ENCODE assay signal across 11 mouse cellular contexts in genomic region chr13:43196000-43196399, GRCm38 (mm10). TPM values are rescaled to one million over a fixed set of nuclear protein-coding genes. Genes with fewer than 3 reads are reported as not detected.
DNase-seq lines count a peak whose midpoint lies in the region; ATAC-seq and TF ChIP-seq lines count a peak whose summit lies in the region.
"Had no signal": no experiment of that assay in that cellular context is flagged by ENCODE, and none has a peak within 500 bp of the region (broad histone marks: within the 10 kb centered on the region; RNA-seq: fewer than 3 reads in every experiment).

No protein-coding gene starts in this region.

- no peaks in the 10 kb centered on the region for H3K27me3 ChIP-seq in midbrain, postnatal 0 days (ENCODE audit: insufficient read depth, low read length)
- no peaks in the 10 kb centered on the region for H3K27me3 ChIP-seq in midbrain, embryonic 14.5 days (ENCODE audit: control insufficient read depth, insufficient read depth, low read length)
- peaks cover 26% of the 10 kb centered on the region for H3K27me3 ChIP-seq in heart, embryonic 13.5 days (replicated peaks)
- 0 out of 2 replicates have a peak, but pooled peaks cover 3% of the 10 kb centered on the region for H3K27me3 ChIP-seq in hindbrain, embryonic 13.5 days
- H3K27me3 ChIP-seq: midbrain, embryonic 13.5 days had no signal

- H3K4me3 ChIP-seq in midbrain, postnatal 0 days (ENCODE audit: low read depth, low read length) = no peak overlapping the region
- no peak overlapping the region for H3K4me3 ChIP-seq in midbrain, embryonic 14.5 days (replicated peaks; ENCODE audit: low read depth, low read length)
- H3K4me3 ChIP-seq in heart, embryonic 13.5 days = no peak overlapping the region
- H3K4me3 ChIP-seq in hindbrain, embryonic 13.5 days = no peak overlapping the region
- H3K4me3 ChIP-seq: midbrain, embryonic 13.5 days had no signal

- no peak overlapping the region for H3K27ac ChIP-seq in midbrain, postnatal 0 days (ENCODE audit: low read depth, low read length)
- H3K27ac ChIP-seq in midbrain, embryonic 14.5 days (replicated peaks; ENCODE audit: low read depth, low read length) = no peak overlapping the region
- H3K27ac ChIP-seq in heart, embryonic 13.5 days (replicated peaks) = peak overlapping the region; percentile 77
- H3K27ac ChIP-seq in hindbrain, embryonic 13.5 days = no peak overlapping the region; the same call in 1 of the 2 replicates
- H3K27ac ChIP-seq: midbrain, embryonic 13.5 days had no signal

- 67% methylated on average over 7 of the region's 7 CpGs for WGBS in midbrain, postnatal 0 days
- WGBS in midbrain, embryonic 14.5 days = 78% methylated on average over 7 of the region's 7 CpGs
- 3% methylated on average over 7 of the region's 7 CpGs for WGBS in heart, embryonic 13.5 days
- WGBS in hindbrain, embryonic 13.5 days = 83% methylated on average over 7 of the region's 7 CpGs

- peak; percentile 96 for DNase-seq in heart, adult 11 months
- no peak for DNase-seq in heart, postnatal 25 days (ENCODE audit: low spot score)
- no peak for DNase-seq in midbrain, postnatal 0 days (ENCODE audit: low spot score)
- no peak for DNase-seq in midbrain, embryonic 14.5 days
- DNase-seq in right cerebral cortex, postnatal 10 days (ENCODE audit: low spot score in 2 of 2) = no peak
- DNase-seq: kidney, postnatal 4 days; thymus, postnatal 4 days had no signal

- H3K4me1 ChIP-seq in midbrain, postnatal 0 days (ENCODE audit: insufficient read depth, low read length) = no peaks in the 10 kb centered on the region
- 0 out of 2 replicates have a peak, but pooled peaks cover 5% of the 10 kb centered on the region for H3K4me1 ChIP-seq in midbrain, embryonic 14.5 days (ENCODE audit: control insufficient read depth, insufficient read depth, low read length)
- peaks cover 71% of the 10 kb centered on the region for H3K4me1 ChIP-seq in heart, embryonic 13.5 days
- peaks cover 6% of the 10 kb centered on the region for H3K4me1 ChIP-seq in hindbrain, embryonic 13.5 days (replicated peaks)

- intact Hi-C loops in heart, postnatal 25 days (cut with DNase I) = no loop called here

- peaks cover 5% of the 10 kb centered on the region for H3K36me3 ChIP-seq in midbrain, postnatal 0 days (ENCODE audit: insufficient read depth, low read length)
- H3K36me3 ChIP-seq in midbrain, embryonic 14.5 days (ENCODE audit: control insufficient read depth, insufficient read depth, low read length) = peaks cover 6% of the 10 kb centered on the region; the same call in 1 of the 2 replicates
- H3K36me3 ChIP-seq in heart, embryonic 13.5 days = peaks cover 7% of the 10 kb centered on the region; the same call in 1 of the 2 replicates
- H3K36me3 ChIP-seq in hindbrain, embryonic 13.5 days = peaks cover 9% of the 10 kb centered on the region

- no peaks in the 10 kb centered on the region for H3K9me3 ChIP-seq in midbrain, postnatal 0 days (ENCODE audit: low read length)
- no peaks in the 10 kb centered on the region for H3K9me3 ChIP-seq in midbrain, embryonic 14.5 days (ENCODE audit: control insufficient read depth, low read length)
- H3K9me3 ChIP-seq in heart, embryonic 13.5 days = no peaks in the 10 kb centered on the region
- H3K9me3 ChIP-seq in hindbrain, embryonic 13.5 days = no peaks in the 10 kb centered on the region
- H3K9me3 ChIP-seq: midbrain, embryonic 13.5 days had no signal

- no peak overlapping the region for H3K4me2 ChIP-seq in midbrain, postnatal 0 days (ENCODE audit: low read depth, low read length, poor library complexity, severe bottlenecking)
- H3K4me2 ChIP-seq in midbrain, embryonic 14.5 days (ENCODE audit: low read length) = no peak overlapping the region
- peak overlapping the region; percentile 33 for H3K4me2 ChIP-seq in heart, embryonic 13.5 days
- no peak overlapping the region for H3K4me2 ChIP-seq in hindbrain, embryonic 13.5 days
- H3K4me2 ChIP-seq: midbrain, embryonic 13.5 days had no signal

- no peak for ATAC-seq in midbrain, postnatal 0 days (ENCODE audit: low FRiP score)
- ATAC-seq in midbrain, embryonic 14.5 days (ENCODE audit: low FRiP score, low TSS enrichment) = no peak
- ATAC-seq in heart, embryonic 13.5 days (ENCODE audit: extremely low read depth, insufficient number of reproducible peaks, low FRiP score, low TSS enrichment) = peak; percentile 56; the same call in 1 of the 2 replicates
- peak; percentile 1; the same call in 1 of the 2 replicates for ATAC-seq in megakaryocyte progenitor cell, adult 5-6 weeks (replicated peaks; ENCODE audit: poor library complexity)
- no peak for ATAC-seq in hindbrain, embryonic 13.5 days (ENCODE audit: low FRiP score)
- ATAC-seq: midbrain, embryonic 13.5 days had no signal

- TF ChIP-seq CTCF in midbrain, postnatal 0 days (IDR thresholded peaks at IDR 0.05) = peak; percentile 50

- no peak overlapping the region for H3K9ac ChIP-seq in midbrain, postnatal 0 days (replicated peaks; ENCODE audit: low read length, poor library complexity, severe bottlenecking)
- H3K9ac ChIP-seq in midbrain, embryonic 14.5 days (replicated peaks; ENCODE audit: low read length) = no peak overlapping the region
- peak overlapping the region; percentile 56; the same call in 1 of the 2 replicates for H3K9ac ChIP-seq in heart, embryonic 13.5 days
- no peak overlapping the region for H3K9ac ChIP-seq in hindbrain, embryonic 13.5 days
- H3K9ac ChIP-seq: midbrain, embryonic 13.5 days had no signal

RNA-seq across cellular contexts. Expression of gene Tbc1d7, which starts 24.7 kb away (rescaled TPM):
- total RNA-seq in heart, postnatal 25 days (2021) = 10 to 100 TPM; 35.9 to 43.0 TPM
- total RNA-seq in midbrain, postnatal 0 days (2014; rRNA removed) = 30.8 and 48.9 TPM in 2 replicates
- 85.9 and 94.3 TPM in 2 replicates for polyA plus RNA-seq in midbrain, postnatal 0 days (2015; fragmentation: Nextera tagmentation; extraction: Ambion mirVana)
- 101 and 104 TPM in 2 replicates for polyA plus RNA-seq in midbrain, embryonic 14.5 days (2014; fragmentation: Nextera tagmentation; extraction: Ambion mirVana)
- 55.9 and 60.9 TPM in 2 replicates for polyA plus RNA-seq in heart, embryonic 13.5 days (2015; fragmentation: Nextera tagmentation; extraction: Ambion mirVana)
- total RNA-seq in megakaryocyte progenitor cell, adult 5-6 weeks (2015) = 22.8 and 28.9 TPM in 2 replicates
- total RNA-seq in megakaryocyte progenitor cell, adult 5-6 weeks (2017) = 6.5 and 6.6 TPM in 2 replicates
- 85.2 and 85.7 TPM in 2 replicates for polyA plus RNA-seq in hindbrain, embryonic 13.5 days (2015; fragmentation: Nextera tagmentation; extraction: Ambion mirVana)

Comparison
In these comparisons a context has a peak if more than half of its experiments do, and no peak if none do; other contexts are left out.
1. ATAC-seq: peak in heart, embryonic 13.5 days (single experiment) and megakaryocyte progenitor cell, adult 5-6 weeks (single experiment); none in midbrain, postnatal 0 days (single experiment), midbrain, embryonic 14.5 days (single experiment) and hindbrain, embryonic 13.5 days (single experiment).